Mouse (Mus musculus): ENCODE results near the gene Ythdc1. TPM values are rescaled to one million over a fixed set of nuclear protein-coding genes. Genes with fewer than 3 reads are reported as not detected.

Ythdc1 gene
- 26.3 and 43.5 TPM in 2 replicates for polyA plus RNA-seq (2012)

GRCm38 (mm10) chr5:86803962-86804940, at the start of gene Ythdc1:
Gene Ythdc1 (plus strand): TSS chr5:86804221.

Other genes starting within 250 kb of the Ythdc1 start
- gene Tmprss11f, start 171.8 kb upstream of the Ythdc1 start, polyA plus RNA-seq (2012), result not detected in 2 replicates
- gene Tmprss11b, start 127.9 kb upstream of the Ythdc1 start, polyA plus RNA-seq (2012), result not detected in 2 replicates
- not detected in 2 replicates for gene Tmprss11e, start 58.4 kb upstream of the Ythdc1 start, polyA plus RNA-seq (2012)
- not detected in 2 replicates for gene Ugt2b34, start 102.7 kb downstream of the Ythdc1 start, polyA plus RNA-seq (2012)
- 0.02 TPM in 1 of 2 replicates, not detected in the other for gene Ugt2b1, start 122.3 kb downstream of the Ythdc1 start, polyA plus RNA-seq (2012)
- gene Ugt2b35, start 196.6 kb downstream of the Ythdc1 start, polyA plus RNA-seq (2012), result not detected in 2 replicates